Mouse (Mus musculus) v-Abl transformed pro-B cells (cell line): ENCODE data around the gene Zfp592.

ENCODE experiments used
- in situ Hi-C, 2 experiments: fragments of 400-800 bp; cut with MboI; formaldehyde crosslinking; loops; one replicate each; pipeline ENCODE4 v1.15.1; 2025; ENCODE audit not compliant: unreplicated experiment in 2 of 2

Zfp592 gene

GRCm38 (mm10) chr7:81055709-81056370, 62.4 kb downstream of the Zfp592 start:
- in situ Hi-C loops: loop anchor here (10.0 to 25.0 kb wide), 2 partner anchors 321 to 644 kb away; partner anchors contain the start of gene Furin (in 1 of the 2)

GRCm38 (mm10) chr7:81057471-81057870, 64.0 kb downstream of the Zfp592 start, which contains the start of gene Alpk3:
Alpk3 (plus strand) TSS chr7:81057600.
- in situ Hi-C loops: loop anchor here (10.0 to 25.0 kb wide), 2 partner anchors 323 to 645 kb away; partner anchors contain the start of gene Furin (in 1 of the 2)

- in situ Hi-C loops: loop anchor here (10.0 to 25.0 kb wide), 2 partner anchors 323 to 646 kb away; partner anchors contain the start of gene Furin (in 1 of the 2)
Measured at GRCm38 (mm10) chr7:81057901-81058711, 64.6 kb downstream of the Zfp592 start.

- in situ Hi-C loops: loop anchor here (10.0 to 25.0 kb wide), 2 partner anchors 324 to 646 kb away; partner anchors contain the start of gene Furin (in 1 of the 2)
Measured at GRCm38 (mm10) chr7:81058712-81059154, 65.3 kb downstream of the Zfp592 start.

GRCm38 (mm10) chr7:81059388-81059787, 65.9 kb downstream of the Zfp592 start:
- in situ Hi-C loops: loop anchor here (10.0 to 25.0 kb wide), 2 partner anchors 325 to 647 kb away; partner anchors contain the start of gene Furin (in 1 of the 2)

GRCm38 (mm10) chr7:81060908-81061307, 67.4 kb downstream of the Zfp592 start:
- in situ Hi-C loops: loop anchor here (5.0 to 25.0 kb wide), 3 partner anchors 174 to 649 kb away; partner anchors contain the start of gene Furin (in 1 of the 2)

- in situ Hi-C loops: loop anchor here (5.0 to 25.0 kb wide), 3 partner anchors 175 to 650 kb away; partner anchors contain the start of gene Furin (in 1 of the 2)
Measured at GRCm38 (mm10) chr7:81061936-81062335, 68.5 kb downstream of the Zfp592 start.

- in situ Hi-C loops: loop anchor here (5.0 to 25.0 kb wide), 3 partner anchors 176 to 651 kb away; partner anchors contain the start of gene Furin (in 1 of the 2)
Measured at GRCm38 (mm10) chr7:81063332-81063731, 69.9 kb downstream of the Zfp592 start.

- in situ Hi-C loops: loop anchor here (5.0 to 25.0 kb wide), 3 partner anchors 86 to 654 kb away; partner anchors contain the start of gene Furin (in 1 of the 2)
Measured at GRCm38 (mm10) chr7:81066714-81067113, 73.2 kb downstream of the Zfp592 start.

- in situ Hi-C loops: loop anchor here (10.0 to 25.0 kb wide), 2 partner anchors 62 to 660 kb away; partner anchors contain the start of gene Furin (in 1 of the 2)
Measured at GRCm38 (mm10) chr7:81072463-81072862, 79.0 kb downstream of the Zfp592 start.

- in situ Hi-C loops: loop anchor here (10.0 to 25.0 kb wide), 2 partner anchors 62 to 661 kb away; partner anchors contain the start of gene Furin (in 1 of the 2)
Measured at GRCm38 (mm10) chr7:81073273-81073672, 79.8 kb downstream of the Zfp592 start.

- in situ Hi-C loops: loop anchor here (10.0 to 25.0 kb wide), 2 partner anchors 60 to 662 kb away; partner anchors contain the start of gene Furin (in 1 of the 2)
Measured at GRCm38 (mm10) chr7:81074546-81074945, 81.1 kb downstream of the Zfp592 start.

GRCm38 (mm10) chr7:81075299-81075698, 81.8 kb downstream of the Zfp592 start:
- in situ Hi-C loops: loop anchor here in 1 of 2 experiments (10.0 to 25.0 kb wide), 2 partner anchors 60 to 1113 kb away; no protein-coding TSS in a partner anchor

GRCm38 (mm10) chr7:81075732-81076131, 82.3 kb downstream of the Zfp592 start:
- in situ Hi-C loops: loop anchor here in 1 of 2 experiments (10.0 to 25.0 kb wide), 2 partner anchors 59 to 1113 kb away; no protein-coding TSS in a partner anchor

- in situ Hi-C loops: loop anchor here in 1 of 2 experiments (10.0 to 25.0 kb wide), 2 partner anchors 58 to 1115 kb away; no protein-coding TSS in a partner anchor
Measured at GRCm38 (mm10) chr7:81077009-81077408, 83.5 kb downstream of the Zfp592 start.

GRCm38 (mm10) chr7:81078740-81079139, 85.3 kb downstream of the Zfp592 start:
- in situ Hi-C loops: loop anchor here in 1 of 2 experiments (10.0 to 25.0 kb wide), 2 partner anchors 56 to 1116 kb away; no protein-coding TSS in a partner anchor

- in situ Hi-C loops: loop anchor here in 1 of 2 experiments (25.0 kb wide), 1 partner anchor 1131 kb away; no protein-coding TSS in a partner anchor
Measured at GRCm38 (mm10) chr7:81093420-81093965, 100.0 kb downstream of the Zfp592 start.

GRCm38 (mm10) chr7:81094104-81094757, 100.8 kb downstream of the Zfp592 start:
- in situ Hi-C loops: loop anchor here in 1 of 2 experiments (25.0 kb wide), 1 partner anchor 1132 kb away; no protein-coding TSS in a partner anchor
